Comparison of ENCODE assay signal across 9 mouse cellular contexts in genomic region chr6:56908912-56909311, GRCm38 (mm10). TPM values are rescaled to one million over a fixed set of nuclear protein-coding genes. Genes with fewer than 3 reads are reported as not detected.
DNase-seq lines count a peak whose midpoint lies in the region; ATAC-seq and TF ChIP-seq lines count a peak whose summit lies in the region.
"Had no signal": no experiment of that assay in that cellular context is flagged by ENCODE, and none has a peak within 500 bp of the region (broad histone marks: within the 10 kb centered on the region; RNA-seq: fewer than 3 reads in every experiment).

No protein-coding gene starts in this region.

- no peak overlapping the region for H3K4me2 ChIP-seq in CH12.LX (ENCODE audit: insufficient read depth, low read depth, poor library complexity, severe bottlenecking)
- H3K4me2 ChIP-seq in lung, embryonic 15.5 days = no peak overlapping the region

- H3K27me3 ChIP-seq in CH12.LX (replicated peaks) = no peaks in the 10 kb centered on the region
- H3K27me3 ChIP-seq in lung, embryonic 15.5 days = no peaks in the 10 kb centered on the region

- H3K4me1 ChIP-seq in CH12.LX (ENCODE audit: control insufficient read depth in 1 of 2, insufficient read depth in 2 of 2) = no peaks in the 10 kb centered on the region
- peaks cover 14% of the 10 kb centered on the region; the same call in 1 of the 2 replicates for H3K4me1 ChIP-seq in lung, embryonic 15.5 days

- ATAC-seq in cerebellum, adult (ENCODE audit: insufficient number of reproducible peaks, low FRiP score, low TSS enrichment) = no peak
- ATAC-seq in lung, embryonic 15.5 days (ENCODE audit: borderline replicate concordance, extremely low read depth, low FRiP score, low TSS enrichment) = 0 out of 2 replicates have a peak, but pooled peaks have one; percentile 42

- in situ Hi-C loops in CH12.LX (cut with MboI; ENCODE audit: low pct_ligation_motif_present, low pct_unique_long_range_greater_than_20kb, low sequenced_read_pairs) = loop anchor here (10.0 kb wide), 1 partner anchor 104 kb away; no protein-coding TSS in a partner anchor

- no peaks in the 10 kb centered on the region for H3K9me3 ChIP-seq in CH12.LX (replicated peaks; ENCODE audit: low read length)
- no peaks in the 10 kb centered on the region for H3K9me3 ChIP-seq in lung, embryonic 15.5 days

- no peak for TF ChIP-seq POLR2A in CH12.LX (IDR thresholded peaks at IDR 0.05; ENCODE audit: low read depth, low read length)

- no peak overlapping the region for H3K9ac ChIP-seq in CH12.LX (ENCODE audit: insufficient read depth, low read depth)
- no peak overlapping the region for H3K9ac ChIP-seq in lung, embryonic 15.5 days

- peak; percentile 75 for TF ChIP-seq RAD21 in CH12.LX (IDR thresholded peaks at IDR 0.05; ENCODE audit: low read depth, low read length)

- H3K4me3 ChIP-seq in CH12.LX (replicated peaks in 1 of 3; ENCODE audit: low read depth in 2 of 3, low read length in 2 of 3, poor library complexity in 1 of 3) = no peak overlapping the region
- H3K4me3 ChIP-seq in lung, embryonic 15.5 days = no peak overlapping the region

- WGBS in lung, embryonic 15.5 days = 8% methylated on average over 4 of the region's 4 CpGs

- no peak overlapping the region for H3K27ac ChIP-seq in CH12.LX (ENCODE audit: insufficient read depth, low read depth)
- H3K27ac ChIP-seq in lung, embryonic 15.5 days = no peak overlapping the region
- H3K27ac ChIP-seq: macrophage had no signal

- H3K36me3 ChIP-seq in CH12.LX (replicated peaks in 1 of 2; ENCODE audit: control insufficient read depth in 1 of 2, insufficient read depth in 1 of 2, low read length in 1 of 2) = peaks cover 0 to 3% of the 10 kb centered on the region in 2 experiments
- H3K36me3 ChIP-seq in lung, embryonic 15.5 days = no peaks in the 10 kb centered on the region

- TF ChIP-seq EP300 in CH12.LX (IDR thresholded peaks at IDR 0.05; ENCODE audit: low read length) = no peak

- 0 out of 2 replicates have a peak, but pooled peaks cover 2% of the 10 kb centered on the region for H3K79me2 ChIP-seq in CH12.LX (replicated peaks; ENCODE audit: control insufficient read depth, extremely low read depth, insufficient read depth, poor library complexity, severe bottlenecking)

- peak; percentile 33 to 81; a peak in 2 of 4 replicates for TF ChIP-seq CTCF in CH12.LX (conservative IDR thresholded peaks at IDR 0.05 in 1 of 2, IDR thresholded peaks at IDR 0.05 in 1 of 2; ENCODE audit: low read depth in 2 of 2, low read length in 2 of 2)

- dilution Hi-C loops in CH12.LX (cut with MboI; ENCODE audit: extremely low pct_ligation_motif_present, extremely low pct_unique_long_range_greater_than_20kb, low sequenced_read_pairs) = no loop called here

- peak; percentile 44 to 52 for DNase-seq in cerebellum, postnatal 14 days
- peak; percentile 40 for DNase-seq in CH12.LX (ENCODE audit: extremely low read depth)
- DNase-seq in cerebellum, postnatal 36 days = peak; percentile 38 to 44
- peak; percentile 52 for DNase-seq in heart, adult 8-10 months (ENCODE audit: low spot score)
- DNase-seq in layer of hippocampus, adult 18-20 months (ENCODE audit: low spot score in 2 of 2) = peak; percentile 46 to 79
- DNase-seq in skeletal muscle tissue, adult 2 months (ENCODE audit: low read depth, low spot score) = peak; percentile 52

TF ChIP-seq in CH12.LX, 34 proteins besides CTCF, POLR2A, EP300 and RAD21:
- no peak for TF ChIP-seq USF2 (conservative IDR thresholded peaks at IDR 0.05; ENCODE audit: low read depth, low read length)
- no peak for TF ChIP-seq SIN3A (IDR thresholded peaks at IDR 0.05; ENCODE audit: low read length)
- TF ChIP-seq ZNF384 (IDR thresholded peaks at IDR 0.05; ENCODE audit: low read depth, low read length) = peak; percentile 58; the same call in 1 of the 2 replicates
- TF ChIP-seq SMC3 (IDR thresholded peaks at IDR 0.05; ENCODE audit: low read depth, low read length) = peak; percentile 84

RNA-seq across cellular contexts. Expression of gene Nt5c3, which starts 14.8 kb away (rescaled TPM):
- total RNA-seq in CH12.LX (2012; rRNA removed) = 23.7 and 23.8 TPM in 2 replicates
- 82.4 and 82.5 TPM in 2 replicates for total RNA-seq in CH12.LX (2014; rRNA removed)
- 36.5 and 38.7 TPM in 2 replicates for polyA plus RNA-seq in CH12.LX (2012; ENCODE audit: insufficient read length, low read depth)
- 10 to 100 TPM; 71.9 to 85.2 (median 79.4) TPM for total RNA-seq in heart, adult 8-10 months (2022)
- 10 to 100 TPM; 38.2 to 38.6 TPM for total RNA-seq in layer of hippocampus, adult 18-20 months (2021)
- 60.9 and 62.9 TPM in 2 replicates for polyA plus RNA-seq in lung, embryonic 15.5 days (2015; fragmentation: Nextera tagmentation; extraction: Ambion mirVana)

RNA-seq across cellular contexts. Expression of gene Vmn1r4, which starts 14.9 kb away (rescaled TPM):
- total RNA-seq in CH12.LX (2012; rRNA removed) (0.25 and 0.29 TPM in 2 replicates), CH12.LX (2014; rRNA removed) (0.11 and 0.41 TPM in 2 replicates)
- 0.11 and 0.12 TPM in 2 replicates for polyA plus RNA-seq in CH12.LX (2012; ENCODE audit: insufficient read length, low read depth)
- total RNA-seq in heart, adult 8-10 months (2022) = under 1 TPM in 1 of 4 experiments, not detected in 3; 0.22 TPM
- under 1 TPM; 0.20 to 0.43 TPM for total RNA-seq in layer of hippocampus, adult 18-20 months (2021)
- polyA plus RNA-seq in lung, embryonic 15.5 days (2015; fragmentation: Nextera tagmentation; extraction: Ambion mirVana) = 0.23 and 0.32 TPM in 2 replicates
